12 mouse cellular contexts compared by ENCODE assay signal in genomic region chr11:80315743-80316639, GRCm38 (mm10). TPM values are rescaled to one million over a fixed set of nuclear protein-coding genes. Genes with fewer than 3 reads are reported as not detected.
DNase-seq lines count a peak whose midpoint lies in the region; ATAC-seq and TF ChIP-seq lines count a peak whose summit lies in the region.
"Had no signal": no experiment of that assay in that cellular context is flagged by ENCODE, and none has a peak within 500 bp of the region (broad histone marks: within the 10 kb centered on the region; RNA-seq: fewer than 3 reads in every experiment).

No protein-coding gene starts in this region.

- H3K4me1 ChIP-seq in intestine, embryonic 16.5 days (ENCODE audit: control insufficient read depth, insufficient read depth, low read length): no peaks in the 10 kb centered on the region
- no peaks in the 10 kb centered on the region for H3K4me1 ChIP-seq in intestine, postnatal 0 days (replicated peaks; ENCODE audit: control insufficient read depth, insufficient read depth, low read length)
- peaks cover 30% of the 10 kb centered on the region for H3K4me1 ChIP-seq in forebrain, embryonic 11.5 days (replicated peaks; ENCODE audit: control insufficient read depth, insufficient read depth, low read length)
- H3K4me1 ChIP-seq in hindbrain, postnatal 0 days (ENCODE audit: insufficient read depth, low read length): no peaks in the 10 kb centered on the region
- peaks cover 18% of the 10 kb centered on the region for H3K4me1 ChIP-seq in neural tube, embryonic 14.5 days (ENCODE audit: control insufficient read depth, insufficient read depth, low read length)
- H3K4me1 ChIP-seq in lung, adult 2 months (ENCODE audit: control insufficient read depth, insufficient read depth, low read length): no peaks in the 10 kb centered on the region
- peaks cover 6% of the 10 kb centered on the region for H3K4me1 ChIP-seq in thymus, adult 2 months (replicated peaks; ENCODE audit: control insufficient read depth, insufficient read depth, low read length)
- H3K4me1 ChIP-seq: liver, embryonic 13.5 days had no signal

- no peak overlapping the region for H3K4me2 ChIP-seq in intestine, embryonic 16.5 days (ENCODE audit: low read depth, low read length)
- H3K4me2 ChIP-seq in intestine, postnatal 0 days (replicated peaks; ENCODE audit: low read depth): no peak overlapping the region
- no peak overlapping the region for H3K4me2 ChIP-seq in forebrain, embryonic 11.5 days (ENCODE audit: low read depth, low read length, severe bottlenecking)
- H3K4me2 ChIP-seq in hindbrain, postnatal 0 days (ENCODE audit: low read depth, low read length): no peak overlapping the region
- H3K4me2 ChIP-seq in neural tube, embryonic 14.5 days (ENCODE audit: low read depth, low read length): no peak overlapping the region
- H3K4me2 ChIP-seq: liver, embryonic 13.5 days had no signal

- WGBS in intestine, embryonic 16.5 days: 66% methylated on average over 10 of the region's 10 CpGs
- 64% methylated on average over 10 of the region's 10 CpGs for WGBS in intestine, postnatal 0 days
- 42% methylated on average over 10 of the region's 10 CpGs for WGBS in forebrain, embryonic 11.5 days
- WGBS in hindbrain, postnatal 0 days: 21% methylated on average over 10 of the region's 10 CpGs
- WGBS in neural tube, embryonic 14.5 days: 25% methylated on average over 10 of the region's 10 CpGs
- 66% methylated on average over 10 of the region's 10 CpGs for WGBS in lung, adult 2 months
- 78% methylated on average over 10 of the region's 10 CpGs for WGBS in thymus, adult 2 months

- H3K9me3 ChIP-seq in intestine, embryonic 16.5 days (ENCODE audit: control insufficient read depth, low read length): no peaks in the 10 kb centered on the region
- no peaks in the 10 kb centered on the region for H3K9me3 ChIP-seq in intestine, postnatal 0 days (ENCODE audit: control insufficient read depth)
- no peaks in the 10 kb centered on the region for H3K9me3 ChIP-seq in forebrain, embryonic 11.5 days (ENCODE audit: control insufficient read depth, low read length)
- H3K9me3 ChIP-seq in hindbrain, postnatal 0 days (ENCODE audit: low read length): no peaks in the 10 kb centered on the region
- H3K9me3 ChIP-seq in neural tube, embryonic 14.5 days (ENCODE audit: control insufficient read depth, low read length): no peaks in the 10 kb centered on the region
- H3K9me3 ChIP-seq: liver, embryonic 13.5 days had no signal

- TF ChIP-seq POLR2A in lung, adult 2 months (IDR thresholded peaks at IDR 0.05; ENCODE audit: borderline replicate concordance, extremely low read depth, low read depth, low read length): no peak
- TF ChIP-seq POLR2A in thymus, adult 2 months (IDR thresholded peaks at IDR 0.05; ENCODE audit: control insufficient read depth, extremely low read depth, insufficient read depth, low read length, poor library complexity): no peak

- DNase-seq in forebrain, embryonic 11.5 days (ENCODE audit: low spot score): no peak
- peak; percentile 61 for DNase-seq in hindbrain, postnatal 0 days (ENCODE audit: low spot score)
- no peak for DNase-seq in kidney, adult 9 months
- no peak for DNase-seq in lung, adult 2 months
- no peak for DNase-seq in thymus, adult 2 months
- DNase-seq: adrenal gland, postnatal 25 days; kidney, adult 18-20 months; layer of hippocampus, postnatal 36 days; liver, embryonic 13.5 days had no signal

- no peak overlapping the region for H3K4me3 ChIP-seq in intestine, embryonic 16.5 days (ENCODE audit: low read length)
- H3K4me3 ChIP-seq in intestine, postnatal 0 days (ENCODE audit: low read depth, low read length): no peak overlapping the region
- H3K4me3 ChIP-seq in forebrain, embryonic 11.5 days (ENCODE audit: low read depth, low read length): no peak overlapping the region
- H3K4me3 ChIP-seq in hindbrain, postnatal 0 days (ENCODE audit: low read length): no peak overlapping the region
- H3K4me3 ChIP-seq in neural tube, embryonic 14.5 days (ENCODE audit: low read depth, low read length): no peak overlapping the region
- H3K4me3 ChIP-seq in lung, adult 2 months (replicated peaks; ENCODE audit: extremely low read depth, low read depth, low read length): no peak overlapping the region
- H3K4me3 ChIP-seq in thymus, adult 2 months (ENCODE audit: control insufficient read depth, insufficient read depth, low read length): no peak overlapping the region
- H3K4me3 ChIP-seq: liver, embryonic 13.5 days had no signal

- no peak for TF ChIP-seq CTCF in intestine, postnatal 0 days (IDR thresholded peaks at IDR 0.05; ENCODE audit: low read depth)
- TF ChIP-seq CTCF in hindbrain, postnatal 0 days (IDR thresholded peaks at IDR 0.05; ENCODE audit: low read depth): no peak
- no peak for TF ChIP-seq CTCF in lung, adult 2 months (IDR thresholded peaks at IDR 0.05; ENCODE audit: insufficient read depth, low read length)
- TF ChIP-seq CTCF in thymus, adult 2 months (IDR thresholded peaks at IDR 0.05; ENCODE audit: borderline replicate concordance, control insufficient read depth, extremely low read depth, insufficient read depth, low read length, poor library complexity): no peak

- no peak overlapping the region for H3K27ac ChIP-seq in intestine, embryonic 16.5 days (ENCODE audit: low read length)
- no peak overlapping the region for H3K27ac ChIP-seq in intestine, postnatal 0 days (ENCODE audit: low read depth, low read length)
- peak overlapping the region; percentile 66 for H3K27ac ChIP-seq in forebrain, embryonic 11.5 days (ENCODE audit: low read depth, low read length)
- H3K27ac ChIP-seq in hindbrain, postnatal 0 days: no peak overlapping the region
- peak overlapping the region; percentile 55; the same call in 1 of the 2 replicates for H3K27ac ChIP-seq in neural tube, embryonic 14.5 days (ENCODE audit: low read depth, low read length)
- H3K27ac ChIP-seq in thymus, adult 2 months (ENCODE audit: control insufficient read depth, insufficient read depth, low read length): no peak overlapping the region
- H3K27ac ChIP-seq: liver, embryonic 13.5 days had no signal

- no peaks in the 10 kb centered on the region for H3K27me3 ChIP-seq in intestine, embryonic 16.5 days (replicated peaks; ENCODE audit: control insufficient read depth, insufficient read depth, low read length)
- H3K27me3 ChIP-seq in intestine, postnatal 0 days (replicated peaks; ENCODE audit: control insufficient read depth, insufficient read depth, low read length): no peaks in the 10 kb centered on the region
- no peaks in the 10 kb centered on the region for H3K27me3 ChIP-seq in forebrain, embryonic 11.5 days (ENCODE audit: control insufficient read depth, insufficient read depth, low read length)
- no peaks in the 10 kb centered on the region for H3K27me3 ChIP-seq in hindbrain, postnatal 0 days (ENCODE audit: insufficient read depth, low read length)
- H3K27me3 ChIP-seq in neural tube, embryonic 14.5 days (ENCODE audit: control insufficient read depth, insufficient read depth, low read length): no peaks in the 10 kb centered on the region
- no peaks in the 10 kb centered on the region for H3K27me3 ChIP-seq in thymus, adult 2 months (ENCODE audit: control insufficient read depth, insufficient read depth, low read length)

- 0 out of 2 replicates have a peak, but pooled peaks have one; percentile 38 for ATAC-seq in intestine, embryonic 16.5 days
- ATAC-seq in intestine, postnatal 0 days: no peak
- peak; percentile 75 for ATAC-seq in forebrain, embryonic 11.5 days (replicated peaks; ENCODE audit: low FRiP score)
- peak; percentile 86 for ATAC-seq in hindbrain, postnatal 0 days
- ATAC-seq in neural tube, embryonic 14.5 days (ENCODE audit: low read depth): peak; percentile 81

- no peaks in the 10 kb centered on the region for H3K36me3 ChIP-seq in intestine, embryonic 16.5 days (ENCODE audit: control insufficient read depth, insufficient read depth, low read length)
- H3K36me3 ChIP-seq in intestine, postnatal 0 days (ENCODE audit: control insufficient read depth, insufficient read depth): no peaks in the 10 kb centered on the region
- H3K36me3 ChIP-seq in forebrain, embryonic 11.5 days (ENCODE audit: control insufficient read depth, insufficient read depth, low read length): no peaks in the 10 kb centered on the region
- no peaks in the 10 kb centered on the region for H3K36me3 ChIP-seq in hindbrain, postnatal 0 days (ENCODE audit: insufficient read depth, low read length)
- no peaks in the 10 kb centered on the region for H3K36me3 ChIP-seq in neural tube, embryonic 14.5 days (ENCODE audit: control insufficient read depth, insufficient read depth, low read length)
- H3K36me3 ChIP-seq in thymus, adult 2 months (ENCODE audit: control insufficient read depth, insufficient read depth, low read length): no peaks in the 10 kb centered on the region
- H3K36me3 ChIP-seq: liver, embryonic 13.5 days had no signal

- no peak overlapping the region for H3K9ac ChIP-seq in intestine, embryonic 16.5 days (ENCODE audit: low read depth, low read length)
- H3K9ac ChIP-seq in intestine, postnatal 0 days (ENCODE audit: low read depth, low read length): no peak overlapping the region
- no peak overlapping the region for H3K9ac ChIP-seq in forebrain, embryonic 11.5 days (ENCODE audit: low read length)
- no peak overlapping the region for H3K9ac ChIP-seq in hindbrain, postnatal 0 days (replicated peaks; ENCODE audit: low read length)
- no peak overlapping the region for H3K9ac ChIP-seq in neural tube, embryonic 14.5 days (replicated peaks; ENCODE audit: low read depth, low read length)
- H3K9ac ChIP-seq: liver, embryonic 13.5 days had no signal

RNA-seq across cellular contexts. Expression of gene Rhbdl3, which starts 15.3 kb away (rescaled TPM):
- polyA plus RNA-seq in intestine, embryonic 16.5 days (2015; fragmentation: Nextera tagmentation; extraction: Ambion mirVana): 2.0 and 2.1 TPM in 2 replicates
- polyA plus RNA-seq in intestine, postnatal 0 days (2015; fragmentation: Nextera tagmentation; extraction: Ambion mirVana): 1.3 and 1.4 TPM in 2 replicates
- 9.0 and 10.8 TPM in 2 replicates for polyA plus RNA-seq in forebrain, embryonic 11.5 days (2014; fragmentation: Nextera tagmentation; extraction: Ambion mirVana)
- total RNA-seq in hindbrain, postnatal 0 days (2014; rRNA removed): 5.5 and 7.5 TPM in 2 replicates
- 2.5 and 2.7 TPM in 2 replicates for polyA plus RNA-seq in hindbrain, postnatal 0 days (2015; fragmentation: Nextera tagmentation; extraction: Ambion mirVana)
- polyA plus RNA-seq in neural tube, embryonic 14.5 days (2014; fragmentation: Nextera tagmentation; extraction: Ambion mirVana): 3.8 and 6.5 TPM in 2 replicates
- 2.7 and 2.9 TPM in 2 replicates for polyA plus RNA-seq in lung, adult 2 months (2012; rRNA removed)
- polyA plus RNA-seq in thymus, adult 2 months (2012; rRNA removed): 8.7 and 9.6 TPM in 2 replicates

Comparison
In these comparisons a context has a peak if more than half of its experiments do, and no peak if none do; other contexts are left out.
1. H3K27ac ChIP-seq: peak in forebrain, embryonic 11.5 days (single experiment) and neural tube, embryonic 14.5 days (single experiment); none in intestine, embryonic 16.5 days (single experiment), intestine, postnatal 0 days (single experiment), hindbrain, postnatal 0 days (single experiment) and thymus, adult 2 months (single experiment).